Mouse (Mus musculus) left cerebral cortex, postnatal 14 days (tissue): ENCODE measurements around the gene Cyp2j5. TPM values are rescaled to one million over a fixed set of nuclear protein-coding genes. Genes with fewer than 3 reads are reported as not detected.

Experiments
- total RNA-seq, 2 experiments: library from RNA; stranded (reverse); gene quantifications; 2 replicates each; pipeline ENCODE4 v1.2.3; 2021

Cyp2j5 gene
- total RNA-seq, 2 experiments from 2014 or later: not detected

Other genes with a start within 250 kb of the Cyp2j5 start
- gene Cyp2j8, start 156.8 kb downstream of the Cyp2j5 start, total RNA-seq: not detected
- 10 to 100 TPM; 11.9 to 13.2 TPM for gene Cyp2j6, start 110.5 kb downstream of the Cyp2j5 start, total RNA-seq
- 10 to 100 TPM; 15.3 to 16.5 TPM for gene Cyp2j9, start 72.6 kb downstream of the Cyp2j5 start, total RNA-seq
- gene Gm12695, start 121.0 kb upstream of the Cyp2j5 start, total RNA-seq: not detected